Mouse (Mus musculus) heart, embryonic 15.5 days (tissue): Measurements from ENCODE around the gene Nln. TPM values are rescaled to one million over a fixed set of nuclear protein-coding genes. Genes with fewer than 3 reads are reported as not detected.
A peak's percentile ranks its signal among the peaks of the same experiment; 100 is the strongest.

Experiments used
- ATAC-seq: fragments of 200-750 bp; cut with Nextera tagmentation; replicated peaks from 2 replicates; pipeline ENCODE4 v1.8.0; 2017; ENCODE audit warnings: low read depth, moderate TSS enrichment; ENCODE audit not compliant: insufficient number of reproducible peaks, insufficient read depth, low FRiP score
- H3K27ac ChIP-seq: fragments of 300-500 bp; sonication (generic); 2 replicates; pipeline ENCODE4 v1.5.1; 2015; ENCODE audit warnings: mild to moderate bottlenecking, inconsistent platforms
- H3K27me3 ChIP-seq: fragments of 300-500 bp; sonication (generic); 2 replicates; pipeline ENCODE4 v1.6.1; 2015; ENCODE audit warnings: inconsistent platforms
- H3K36me3 ChIP-seq: fragments of 300-500 bp; sonication (generic); 2 replicates; pipeline ENCODE4 v1.6.1; 2015; ENCODE audit warnings: mild to moderate bottlenecking, inconsistent platforms
- H3K4me1 ChIP-seq: fragments of 300-500 bp; sonication (generic); replicated peaks from 2 replicates; pipeline ENCODE4 v1.6.1; 2015; ENCODE audit warnings: inconsistent platforms
- H3K4me2 ChIP-seq: fragments of 300-500 bp; sonication (generic); 2 replicates; pipeline ENCODE4 v1.6.1; 2015; ENCODE audit warnings: inconsistent platforms, mild to moderate bottlenecking, moderate library complexity
- H3K4me3 ChIP-seq: fragments of 300-500 bp; sonication (generic); 2 replicates; pipeline ENCODE4 v1.5.1; 2015; ENCODE audit warnings: mild to moderate bottlenecking, inconsistent platforms
- H3K9ac ChIP-seq: fragments of 300-500 bp; sonication (generic); 2 replicates; pipeline ENCODE4 v1.6.1; 2015; ENCODE audit warnings: mild to moderate bottlenecking, inconsistent platforms
- H3K9me3 ChIP-seq: fragments of 300-500 bp; sonication (generic); replicated peaks from 2 replicates; pipeline ENCODE4 v1.6.1; 2016; ENCODE audit warnings: inconsistent platforms
- WGBS: fragments of 180-500 bp; shearing (Covaris S2); methylation state at CpG from one replicate; pipeline ENCODE4 v1.1.7; 2015; ENCODE audit warnings: mixed read lengths; 5-methylcytosine and 5-hydroxymethylcytosine counted together
- polyA plus RNA-seq: library from polyadenylated mRNA; unstranded; fragments of >200 nt; fragmentation: Nextera tagmentation; extraction: Ambion mirVana; gene quantifications from 2 replicates; pipeline ENCODE4 v1.2.1, GENCODE M21; 2015

Nln gene
- polyA plus RNA-seq, 1 experiment from 2014 or later: 19.4 TPM

- Histone ChIP-seq H3K27me3 (no peaks in the 10 kb centered on the region), H3K9me3 (no peaks in the 10 kb centered on the region), H3K36me3 (no peaks in the 10 kb centered on the region), H3K9ac (no peak overlapping the region), H3K4me1 (no peaks in the 10 kb centered on the region), H3K4me3 (no peak overlapping the region), H3K27ac (no peak overlapping the region), H3K4me2 (no peak overlapping the region)
- WGBS: 68% methylated on average over 17 of the region's 17 CpGs
- no peak for ATAC-seq
Measured at GRCm38 (mm10) chr13:104122078-104122840, 12.8 kb upstream of the Nln start.

GRCm38 (mm10) chr13:104114827-104115226, 5.4 kb upstream of the Nln start:
- H3K4me1 ChIP-seq: peaks cover 11% of the 10 kb centered on the region
- no peaks in the 10 kb centered on the region for H3K27me3 ChIP-seq
- H3K9me3 ChIP-seq: no peaks in the 10 kb centered on the region
- no peak overlapping the region for H3K27ac ChIP-seq
- no peak overlapping the region for H3K4me2 ChIP-seq
- H3K4me3 ChIP-seq: no peak overlapping the region
- no peaks in the 10 kb centered on the region for H3K36me3 ChIP-seq
- H3K9ac ChIP-seq: no peak overlapping the region
- WGBS: 87% methylated on average over 2 of the region's 2 CpGs
- no peak for ATAC-seq

- Histone ChIP-seq H3K4me1 (peaks cover 11% of the 10 kb centered on the region), H3K27me3 (no peaks in the 10 kb centered on the region), H3K4me3 (no peak overlapping the region), H3K27ac (no peak overlapping the region), H3K9ac (no peak overlapping the region), H3K36me3 (no peaks in the 10 kb centered on the region), H3K9me3 (no peaks in the 10 kb centered on the region), H3K4me2 (no peak overlapping the region)
- 97% methylated on average over 4 of the region's 4 CpGs for WGBS
- ATAC-seq: no peak
Measured at GRCm38 (mm10) chr13:104113782-104114181, 4.4 kb upstream of the Nln start.

DNA sequence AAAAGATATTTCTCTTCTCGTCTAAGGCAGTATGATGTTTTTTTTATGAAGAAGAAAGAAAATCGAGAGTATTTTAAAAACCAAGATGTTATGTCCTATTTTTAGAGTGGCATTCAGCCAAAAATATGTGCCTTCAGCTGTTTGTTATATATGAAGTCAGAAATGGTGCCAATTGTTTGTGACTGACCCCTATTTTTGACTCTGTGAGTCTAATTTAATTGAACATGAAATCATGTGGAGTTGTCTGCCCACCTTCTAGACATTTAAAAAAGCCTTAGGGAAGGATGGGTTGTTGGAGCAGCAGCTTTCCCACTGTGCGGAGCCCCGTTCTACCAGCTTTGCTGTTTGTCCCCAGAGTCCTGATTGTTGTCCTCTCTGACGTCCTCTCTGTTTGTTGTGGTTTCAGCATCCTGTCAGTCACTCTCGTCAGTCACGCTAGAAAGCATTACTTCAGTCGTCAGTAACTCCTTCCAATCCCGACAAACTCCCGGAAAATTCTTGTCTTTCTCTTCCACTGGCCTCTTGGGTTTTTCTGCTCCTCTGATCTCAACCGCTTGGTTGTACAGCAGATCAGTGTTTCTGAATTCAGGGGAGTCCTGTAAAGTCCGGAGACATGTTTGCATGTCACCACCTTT, 3.0 kb upstream of the Nln start:
- Histone ChIP-seq H3K27me3 (no peaks in the 10 kb centered on the region), H3K9ac (no peak overlapping the region), H3K36me3 (no peaks in the 10 kb centered on the region), H3K9me3 (no peaks in the 10 kb centered on the region), H3K27ac (no peak overlapping the region), H3K4me3 (no peak overlapping the region), H3K4me1 (peaks cover 15% of the 10 kb centered on the region), H3K4me2 (peak overlapping the region; percentile 16)
- 41% methylated on average over 12 of the region's 12 CpGs for WGBS
- no peak for ATAC-seq

- Histone ChIP-seq H3K9ac (peak overlapping the region; percentile 57), H3K4me1 (peaks cover 15% of the 10 kb centered on the region), H3K9me3 (no peaks in the 10 kb centered on the region), H3K36me3 (no peaks in the 10 kb centered on the region), H3K4me2 (peak overlapping the region; percentile 96), H3K27ac (no peak overlapping the region), H3K4me3 (peak overlapping the region; percentile 71), H3K27me3 (no peaks in the 10 kb centered on the region)
- WGBS: 56% methylated on average over 7 of the region's 7 CpGs
- ATAC-seq: no peak
Measured at GRCm38 (mm10) chr13:104110526-104110925, 1.1 kb upstream of the Nln start.

- Histone ChIP-seq H3K9ac (peak overlapping the region; percentile 57), H3K4me3 (peak overlapping the region; percentile 71), H3K4me2 (peak overlapping the region; percentile 96), H3K4me1 (peaks cover 15% of the 10 kb centered on the region), H3K27me3 (no peaks in the 10 kb centered on the region), H3K36me3 (no peaks in the 10 kb centered on the region), H3K9me3 (no peaks in the 10 kb centered on the region), H3K27ac (0 out of 2 replicates have a peak overlapping the region, but pooled peaks have one; percentile 6)
- WGBS: 2% methylated on average over 38 of the region's 38 CpGs
- peak; percentile 58 for ATAC-seq
Measured at GRCm38 (mm10) chr13:104109816-104110521, 555 bp upstream of the Nln start.

- WGBS: 1% methylated on average over 24 of the region's 24 CpGs
- Histone ChIP-seq H3K36me3 (0 out of 2 replicates have a peak, but pooled peaks cover 5% of the 10 kb centered on the region), H3K4me1 (peaks cover 15% of the 10 kb centered on the region), H3K27ac (peak overlapping the region; percentile 79), H3K27me3 (no peaks in the 10 kb centered on the region), H3K4me2 (peak overlapping the region; percentile 96), H3K4me3 (peak overlapping the region; percentile 71), H3K9me3 (peaks cover 5% of the 10 kb centered on the region; the same call in 1 of the 2 replicates), H3K9ac (peak overlapping the region; percentile 73)
- peak; percentile 3; the same call in 1 of the 2 replicates for ATAC-seq
Measured at GRCm38 (mm10) chr13:104108651-104109287, 645 bp downstream of the Nln start.

DNA sequence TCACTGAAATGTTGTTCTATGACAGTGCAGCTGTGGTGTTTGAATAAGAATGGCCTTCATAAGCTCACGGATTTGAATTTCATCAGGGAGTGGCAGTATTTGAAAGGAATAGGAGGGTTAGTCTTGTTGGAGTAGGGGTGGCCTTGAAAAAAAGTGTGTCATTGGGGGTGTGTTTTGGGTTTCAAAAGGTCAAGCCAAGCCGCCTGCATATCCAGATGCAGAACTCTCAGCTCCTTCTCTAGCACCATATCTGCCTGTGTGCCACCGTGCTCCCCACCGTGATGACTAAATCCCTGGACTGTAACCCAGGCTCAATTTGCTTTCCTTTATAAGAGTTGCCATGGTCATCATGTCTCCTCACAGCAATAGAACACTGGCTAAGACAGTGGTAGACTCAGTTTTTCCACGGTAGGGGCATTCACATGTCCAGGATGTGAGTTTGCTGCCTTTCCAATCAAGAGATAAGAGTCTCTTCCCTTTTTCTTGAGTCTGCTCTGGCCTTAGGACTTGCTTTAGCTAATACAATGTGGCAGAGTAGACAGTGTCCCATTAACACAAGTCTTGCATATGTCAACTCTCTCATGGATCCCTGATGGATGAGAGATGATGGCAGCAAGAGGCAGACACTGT, 7.7 kb downstream of the Nln start:
- ATAC-seq: no peak
- Histone ChIP-seq H3K36me3 (0 out of 2 replicates have a peak, but pooled peaks cover 5% of the 10 kb centered on the region), H3K27ac (no peak overlapping the region), H3K9me3 (peaks cover 5% of the 10 kb centered on the region; the same call in 1 of the 2 replicates), H3K4me3 (no peak overlapping the region), H3K9ac (no peak overlapping the region), H3K4me1 (peaks cover 9% of the 10 kb centered on the region), H3K27me3 (no peaks in the 10 kb centered on the region), H3K4me2 (no peak overlapping the region)
- 78% methylated on average over 5 of the region's 5 CpGs for WGBS

GRCm38 (mm10) chr13:104100416-104100815, 9.0 kb downstream of the Nln start:
- ATAC-seq: no peak
- Histone ChIP-seq H3K9ac (no peak overlapping the region), H3K36me3 (0 out of 2 replicates have a peak, but pooled peaks cover 5% of the 10 kb centered on the region), H3K4me2 (no peak overlapping the region), H3K4me1 (peaks cover 19% of the 10 kb centered on the region), H3K27me3 (no peaks in the 10 kb centered on the region), H3K9me3 (peaks cover 5% of the 10 kb centered on the region; the same call in 1 of the 2 replicates), H3K4me3 (no peak overlapping the region), H3K27ac (no peak overlapping the region)
- 87% methylated on average over 4 of the region's 4 CpGs for WGBS

GRCm38 (mm10) chr13:104097190-104097589, 12.2 kb downstream of the Nln start:
- Histone ChIP-seq H3K4me2 (no peak overlapping the region), H3K36me3 (no peaks in the 10 kb centered on the region), H3K9ac (no peak overlapping the region), H3K4me3 (no peak overlapping the region), H3K4me1 (peaks cover 26% of the 10 kb centered on the region), H3K27ac (peak overlapping the region; percentile 20; the same call in 1 of the 2 replicates), H3K9me3 (no peaks in the 10 kb centered on the region), H3K27me3 (no peaks in the 10 kb centered on the region)
- ATAC-seq: no peak
- WGBS: 55% methylated on average over 7 of the region's 7 CpGs
